18 mouse cellular contexts compared by ENCODE assay signal in the genomic region with DNA sequence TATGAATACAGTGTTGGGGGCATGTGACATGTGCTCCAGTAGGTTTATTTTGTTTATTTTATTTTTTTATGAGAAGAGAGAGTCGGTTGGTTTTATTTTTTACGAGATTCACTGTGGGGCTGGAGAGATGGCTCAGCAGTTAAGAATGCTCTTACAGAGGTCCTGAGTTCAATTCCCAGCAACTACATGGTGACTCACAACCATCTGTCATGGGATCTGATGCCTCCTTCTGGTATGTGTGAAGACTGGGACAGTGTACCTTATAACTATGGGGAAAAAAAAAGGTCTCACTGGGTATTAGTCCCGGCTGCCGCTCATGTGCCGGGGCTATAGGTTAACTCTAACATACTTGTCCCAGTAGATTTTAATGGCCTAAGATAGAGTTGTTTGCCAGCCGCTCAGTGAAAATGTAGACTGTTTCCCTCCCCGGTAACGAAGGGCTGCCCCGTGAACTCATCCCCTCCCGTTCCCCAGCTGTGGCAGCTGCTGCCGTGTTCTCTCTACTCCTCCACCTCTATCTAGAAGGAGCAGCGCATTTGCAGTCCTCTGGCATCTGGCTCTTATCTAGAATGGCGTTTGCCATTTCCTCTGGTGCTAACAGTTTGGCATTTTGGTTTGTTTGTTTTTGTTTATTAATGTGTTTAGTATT. TPM values are rescaled to one million over a fixed set of nuclear protein-coding genes. Genes with fewer than 3 reads are reported as not detected.
A peak's percentile ranks its signal among the peaks of the same experiment; 100 is the strongest.
DNase-seq lines count a peak whose midpoint lies in the region; ATAC-seq and TF ChIP-seq lines count a peak whose summit lies in the region.
"Had no signal": no experiment of that assay in that cellular context is flagged by ENCODE, and none has a peak within 500 bp of the region (broad histone marks: within the 10 kb centered on the region; RNA-seq: fewer than 3 reads in every experiment).

No protein-coding gene starts in this region.

- ATAC-seq in heart, embryonic 15.5 days (replicated peaks; ENCODE audit: insufficient number of reproducible peaks, insufficient read depth, low FRiP score, low read depth) = no peak
- peak; percentile 36 for ATAC-seq in liver, embryonic 14.5 days (ENCODE audit: insufficient read depth)
- ATAC-seq: midbrain, embryonic 16.5 days had no signal

- peaks cover 16% of the 10 kb centered on the region for H3K79me2 ChIP-seq in heart, adult 2 months (replicated peaks; ENCODE audit: control insufficient read depth, insufficient read depth, low read length)

- H3K9me3 ChIP-seq in heart, embryonic 15.5 days (replicated peaks) = no peaks in the 10 kb centered on the region
- no peaks in the 10 kb centered on the region for H3K9me3 ChIP-seq in liver, embryonic 14.5 days (ENCODE audit: control insufficient read depth, low read length)
- H3K9me3 ChIP-seq: embryonic facial prominence, embryonic 10.5 days; forebrain, embryonic 12.5 days; kidney, embryonic 15.5 days; limb, embryonic 15.5 days; neural tube, embryonic 13.5 days had no signal

- H3K9ac ChIP-seq in heart, embryonic 15.5 days = no peak overlapping the region
- no peak overlapping the region for H3K9ac ChIP-seq in heart, adult 2 months (ENCODE audit: low read depth, low read length)
- peak overlapping the region; percentile 98 for H3K9ac ChIP-seq in liver, embryonic 14.5 days (replicated peaks)
- H3K9ac ChIP-seq: forebrain, embryonic 12.5 days; kidney, embryonic 15.5 days; limb, embryonic 15.5 days; neural tube, embryonic 13.5 days had no signal

- peaks cover 49% of the 10 kb centered on the region for H3K4me1 ChIP-seq in heart, embryonic 15.5 days (replicated peaks)
- H3K4me1 ChIP-seq in heart, adult 2 months (ENCODE audit: control insufficient read depth, insufficient read depth, low read length) = peaks cover 9% of the 10 kb centered on the region
- peaks cover 34 to 38% of the 10 kb centered on the region in 2 experiments for H3K4me1 ChIP-seq in liver, embryonic 14.5 days (replicated peaks; ENCODE audit: control insufficient read depth in 2 of 2, insufficient read depth in 2 of 2, low read length in 1 of 2)

- no peak for DNase-seq in heart, adult 2 months
- peak; percentile 60 for DNase-seq in c-Kit-negative CD71-positive TER-119-positive erythroid progenitor cells, embryonic 14.5 days (ENCODE audit: low read depth, low spot score)
- DNase-seq in liver, embryonic 14.5 days (ENCODE audit: low read depth in 3 of 3, low spot score in 3 of 3) = peak; percentile 72 to 75 (median 74)
- DNase-seq in spleen, postnatal 36 days (ENCODE audit: low spot score in 2 of 2) = peak; percentile 53 to 69
- no peak for DNase-seq in lung, adult 18-20 months
- no peak for DNase-seq in kidney, postnatal 4 days
- DNase-seq in layer of hippocampus, postnatal 36 days = no peak
- DNase-seq: cerebellum, adult 9-10 months; heart, postnatal 36 days; lung, postnatal 4 days had no signal

- H3K4me2 ChIP-seq in heart, embryonic 15.5 days = no peak overlapping the region
- peak overlapping the region; percentile 80 for H3K4me2 ChIP-seq in liver, embryonic 14.5 days (ENCODE audit: low read depth)
- H3K4me2 ChIP-seq: forebrain, embryonic 12.5 days; kidney, embryonic 15.5 days; limb, embryonic 15.5 days; neural tube, embryonic 13.5 days had no signal

- peak overlapping the region; percentile 5; the same call in 1 of the 2 replicates for H3K27ac ChIP-seq in heart, embryonic 15.5 days
- no peak overlapping the region for H3K27ac ChIP-seq in heart, adult 2 months
- H3K27ac ChIP-seq in liver, embryonic 14.5 days = peak overlapping the region; percentile 92
- H3K27ac ChIP-seq: embryonic facial prominence, embryonic 10.5 days; forebrain, embryonic 12.5 days; kidney, embryonic 15.5 days; layer of hippocampus, adult 2 months; limb, embryonic 15.5 days; neural tube, embryonic 13.5 days had no signal

- WGBS in heart, embryonic 15.5 days = 65% methylated on average over 13 of the region's 13 CpGs
- 59% methylated on average over 13 of the region's 13 CpGs for WGBS in heart, adult 2 months
- WGBS in liver, embryonic 14.5 days (ENCODE audit: insufficient replicate concordance) = 26% methylated on average over 13 of the region's 13 CpGs

- intact Hi-C loops in heart, adult 2 months (cut with DNase I) = loop anchor here (5.0 to 10.0 kb wide), 2 partner anchors 99 to 353 kb away; partner anchors contain the start of gene Atp11a

- no peak for TF ChIP-seq POLR2A in heart, adult 2 months (IDR thresholded peaks at IDR 0.05; ENCODE audit: insufficient read depth, low read depth, low read length)

- no peaks in the 10 kb centered on the region; the same call in 1 of the 2 replicates for H3K36me3 ChIP-seq in heart, embryonic 15.5 days
- no peaks in the 10 kb centered on the region for H3K36me3 ChIP-seq in heart, adult 2 months (ENCODE audit: control insufficient read depth, insufficient read depth, low read length)
- peaks cover 4% of the 10 kb centered on the region for H3K36me3 ChIP-seq in liver, embryonic 14.5 days (replicated peaks; ENCODE audit: control insufficient read depth, insufficient read depth, low read depth)
- H3K36me3 ChIP-seq: neural tube, embryonic 13.5 days had no signal

- no peak for TF ChIP-seq EP300 in heart, adult 2 months (IDR thresholded peaks at IDR 0.05; ENCODE audit: insufficient read depth, low read depth, low read length)
- peak; percentile 86 for TF ChIP-seq EP300 in liver, embryonic 14.5 days (IDR thresholded peaks at IDR 0.05; ENCODE audit: low read depth)

- H3K27me3 ChIP-seq in heart, embryonic 15.5 days = no peaks in the 10 kb centered on the region
- H3K27me3 ChIP-seq in heart, adult 2 months (ENCODE audit: control insufficient read depth, insufficient read depth, low read length) = no peaks in the 10 kb centered on the region
- H3K27me3 ChIP-seq in liver, embryonic 14.5 days (ENCODE audit: control insufficient read depth, insufficient read depth, low read length) = no peaks in the 10 kb centered on the region
- H3K27me3 ChIP-seq: forebrain, embryonic 12.5 days; kidney, embryonic 15.5 days; limb, embryonic 15.5 days; neural tube, embryonic 13.5 days had no signal

- no peak overlapping the region for H3K4me3 ChIP-seq in heart, embryonic 15.5 days
- H3K4me3 ChIP-seq in heart, adult 2 months = no peak overlapping the region
- H3K4me3 ChIP-seq in liver, embryonic 14.5 days (ENCODE audit: insufficient read depth in 1 of 2, low read depth in 2 of 2, low read length in 2 of 2) = peak overlapping the region; percentile 54 to 95
- H3K4me3 ChIP-seq: embryonic facial prominence, embryonic 10.5 days; forebrain, embryonic 12.5 days; kidney, embryonic 15.5 days; layer of hippocampus, adult 2 months; limb, embryonic 15.5 days; neural tube, embryonic 13.5 days had no signal

- no peak for TF ChIP-seq CTCF in heart, adult 2 months (IDR thresholded peaks at IDR 0.05)
- TF ChIP-seq CTCF in liver, embryonic 14.5 days (IDR thresholded peaks at IDR 0.05; ENCODE audit: low read depth) = no peak

RNA-seq across cellular contexts. Expression of gene Cul4a, which starts 2.7 kb away (rescaled TPM):
- polyA plus RNA-seq in heart, embryonic 15.5 days (2015; fragmentation: Nextera tagmentation; extraction: Ambion mirVana) = 88.5 and 97.8 TPM in 2 replicates
- 10 to 100 TPM; 68.5 to 76.0 TPM for total RNA-seq in heart, adult 2 months (2021)
- polyA plus RNA-seq in heart, adult 2 months (2012; rRNA removed) = 35.0 and 71.0 TPM in 2 replicates
- polyA plus RNA-seq in liver, embryonic 14.5 days (2012; rRNA removed) = 38.9 and 48.5 TPM in 2 replicates
- 68.8 and 83.0 TPM in 2 replicates for polyA plus RNA-seq in liver, embryonic 14.5 days (2014; fragmentation: Nextera tagmentation; extraction: Ambion mirVana)
- total RNA-seq in layer of hippocampus, postnatal 36 days (2021) = 10 to 100 TPM; 59.1 to 66.8 TPM

RNA-seq across cellular contexts. Expression of gene Pcid2, which starts 2.9 kb away (rescaled TPM):
- 22.3 and 25.4 TPM in 2 replicates for polyA plus RNA-seq in heart, embryonic 15.5 days (2015; fragmentation: Nextera tagmentation; extraction: Ambion mirVana)
- 10 to 100 TPM in 1 of 2 experiments, 1 to 10 TPM in 1; 8.2 to 10.3 TPM for total RNA-seq in heart, adult 2 months (2021)
- polyA plus RNA-seq in heart, adult 2 months (2012; rRNA removed) = 12.9 and 14.4 TPM in 2 replicates
- 9.9 and 10.9 TPM in 2 replicates for polyA plus RNA-seq in liver, embryonic 14.5 days (2012; rRNA removed)
- polyA plus RNA-seq in liver, embryonic 14.5 days (2014; fragmentation: Nextera tagmentation; extraction: Ambion mirVana) = 12.3 and 13.2 TPM in 2 replicates
- 10 to 100 TPM; 27.1 to 27.3 TPM for total RNA-seq in layer of hippocampus, postnatal 36 days (2021)

RNA-seq across cellular contexts. Expression of gene Proz, which starts 47.4 kb away (rescaled TPM):
- 0.33 and 0.62 TPM in 2 replicates for polyA plus RNA-seq in heart, embryonic 15.5 days (2015; fragmentation: Nextera tagmentation; extraction: Ambion mirVana)
- total RNA-seq in heart, adult 2 months (2021) = not detected
- 0.20 TPM in 1 of 2 replicates, not detected in the other for polyA plus RNA-seq in heart, adult 2 months (2012; rRNA removed)
- polyA plus RNA-seq in liver, embryonic 14.5 days (2012; rRNA removed) = 22.6 and 24.6 TPM in 2 replicates
- 30.2 and 31.1 TPM in 2 replicates for polyA plus RNA-seq in liver, embryonic 14.5 days (2014; fragmentation: Nextera tagmentation; extraction: Ambion mirVana)
- not detected for total RNA-seq in layer of hippocampus, postnatal 36 days (2021)
- total RNA-seq: heart, postnatal 36 days; layer of hippocampus, adult 2 months had no signal

RNA-seq across cellular contexts. Expression of gene Lamp1, which starts 50.8 kb away (rescaled TPM):
- polyA plus RNA-seq in heart, embryonic 15.5 days (2015; fragmentation: Nextera tagmentation; extraction: Ambion mirVana) = 285 and 316 TPM in 2 replicates
- total RNA-seq in heart, adult 2 months (2021) = 100 to 1,000 TPM; 406 to 437 TPM
- 462 and 645 TPM in 2 replicates for polyA plus RNA-seq in heart, adult 2 months (2012; rRNA removed)
- polyA plus RNA-seq in liver, embryonic 14.5 days (2012; rRNA removed) = 112 and 137 TPM in 2 replicates
- 178 and 198 TPM in 2 replicates for polyA plus RNA-seq in liver, embryonic 14.5 days (2014; fragmentation: Nextera tagmentation; extraction: Ambion mirVana)
- 100 to 1,000 TPM; 267 to 270 TPM for total RNA-seq in layer of hippocampus, postnatal 36 days (2021)

Comparison
In these comparisons a context has a peak if more than half of its experiments do, and no peak if none do; other contexts are left out.
1. H3K4me3 ChIP-seq: peak in liver, embryonic 14.5 days (2 of 2); none in heart, embryonic 15.5 days (single experiment) and heart, adult 2 months (single experiment).
2. DNase-seq: peak in c-Kit-negative CD71-positive TER-119-positive erythroid progenitor cells, embryonic 14.5 days (single experiment), liver, embryonic 14.5 days (3 of 3) and spleen, postnatal 36 days (2 of 2); none in heart, adult 2 months (0 of 2), lung, adult 18-20 months (0 of 2), kidney, postnatal 4 days (0 of 2) and layer of hippocampus, postnatal 36 days (0 of 2).
3. RNA of gene Proz, which starts 47.4 kb away (polyA plus RNA-seq): 22.6 to 31.1 TPM in liver, embryonic 14.5 days; 0.33 to 0.62 TPM in heart, embryonic 15.5 days and 0.20 TPM in heart, adult 2 months; every median in the first group is over 10 times any median in the second.